Comparison of ENCODE assay signal across 11 mouse cellular contexts in the genomic region with DNA sequence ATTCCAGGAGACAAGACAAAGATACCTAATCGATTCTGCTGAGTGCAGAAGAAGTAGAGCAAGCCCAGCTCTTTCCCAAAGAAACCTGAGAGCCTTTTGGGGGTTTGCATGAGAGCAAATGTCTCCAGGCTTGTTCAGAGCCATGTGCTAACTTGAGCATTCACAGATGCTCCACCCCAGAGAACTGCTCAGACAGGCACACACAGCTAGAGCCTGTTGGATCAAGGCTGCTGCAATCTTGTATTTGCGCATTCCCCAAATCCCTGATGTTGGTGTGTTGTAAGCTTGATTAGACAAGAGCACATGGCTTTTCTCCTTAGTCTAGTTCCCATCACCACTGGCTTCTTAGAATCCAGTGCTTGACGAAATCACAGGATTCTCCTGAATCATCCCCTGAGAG.
DNase-seq lines count a peak whose midpoint lies in the region; ATAC-seq and TF ChIP-seq lines count a peak whose summit lies in the region.
"Had no signal": no experiment of that assay in that cellular context is flagged by ENCODE, and none has a peak within 500 bp of the region (broad histone marks: within the 10 kb centered on the region; RNA-seq: fewer than 3 reads in every experiment).

No protein-coding gene starts in this region.

- H3K36me3 ChIP-seq in hindbrain, postnatal 0 days (ENCODE audit: insufficient read depth, low read length): no peaks in the 10 kb centered on the region
- H3K36me3 ChIP-seq in hindbrain, embryonic 16.5 days (ENCODE audit: control insufficient read depth, insufficient read depth, low read length): no peaks in the 10 kb centered on the region
- H3K36me3 ChIP-seq in embryonic facial prominence, embryonic 14.5 days (ENCODE audit: control insufficient read depth, insufficient read depth, low read length): no peaks in the 10 kb centered on the region
- H3K36me3 ChIP-seq: lung, embryonic 15.5 days; neural tube, embryonic 12.5 days had no signal

- no peak overlapping the region for H3K27ac ChIP-seq in hindbrain, postnatal 0 days
- no peak overlapping the region for H3K27ac ChIP-seq in hindbrain, embryonic 16.5 days (ENCODE audit: low read depth, low read length)
- peak overlapping the region; percentile 56 for H3K27ac ChIP-seq in embryonic facial prominence, embryonic 14.5 days (replicated peaks; ENCODE audit: low read depth, low read length)
- H3K27ac ChIP-seq: lung, embryonic 15.5 days; neural tube, embryonic 12.5 days had no signal

- no peaks in the 10 kb centered on the region for H3K4me1 ChIP-seq in hindbrain, postnatal 0 days (ENCODE audit: insufficient read depth, low read length)
- no peaks in the 10 kb centered on the region for H3K4me1 ChIP-seq in hindbrain, embryonic 16.5 days (ENCODE audit: control insufficient read depth, insufficient read depth, low read depth, low read length)
- H3K4me1 ChIP-seq in embryonic facial prominence, embryonic 14.5 days (ENCODE audit: control insufficient read depth, insufficient read depth, low read length): peaks cover 29% of the 10 kb centered on the region
- H3K4me1 ChIP-seq: neural tube, embryonic 12.5 days had no signal

- ATAC-seq in hindbrain, postnatal 0 days: 0 out of 2 replicates have a peak, but pooled peaks have one; percentile 49
- no peak for ATAC-seq in hindbrain, embryonic 16.5 days
- peak; percentile 90 for ATAC-seq in embryonic facial prominence, embryonic 14.5 days (ENCODE audit: low read depth)

- H3K4me2 ChIP-seq in hindbrain, postnatal 0 days (ENCODE audit: low read depth, low read length): no peak overlapping the region
- no peak overlapping the region for H3K4me2 ChIP-seq in hindbrain, embryonic 16.5 days (ENCODE audit: low read length)
- H3K4me2 ChIP-seq in embryonic facial prominence, embryonic 14.5 days (ENCODE audit: low read depth, low read length): no peak overlapping the region
- H3K4me2 ChIP-seq: lung, embryonic 15.5 days; neural tube, embryonic 12.5 days had no signal

- no peak for TF ChIP-seq CTCF in hindbrain, postnatal 0 days (IDR thresholded peaks at IDR 0.05; ENCODE audit: low read depth)

- intact Hi-C loops in heart, postnatal 10 days (cut with DNase I): no loop called here

- H3K9ac ChIP-seq in hindbrain, postnatal 0 days (replicated peaks; ENCODE audit: low read length): no peak overlapping the region
- no peak overlapping the region for H3K9ac ChIP-seq in hindbrain, embryonic 16.5 days (ENCODE audit: low read depth, low read length)
- no peak overlapping the region for H3K9ac ChIP-seq in embryonic facial prominence, embryonic 14.5 days (ENCODE audit: low read depth, low read length)
- H3K9ac ChIP-seq: lung, embryonic 15.5 days; neural tube, embryonic 12.5 days had no signal

- no peak overlapping the region for H3K4me3 ChIP-seq in hindbrain, postnatal 0 days (ENCODE audit: low read length)
- no peak overlapping the region for H3K4me3 ChIP-seq in hindbrain, embryonic 16.5 days (ENCODE audit: low read length)
- H3K4me3 ChIP-seq in embryonic facial prominence, embryonic 14.5 days (ENCODE audit: low read depth, low read length): no peak overlapping the region
- H3K4me3 ChIP-seq: lung, embryonic 15.5 days; neural tube, embryonic 12.5 days had no signal

- H3K9me3 ChIP-seq in hindbrain, postnatal 0 days (ENCODE audit: low read length): no peaks in the 10 kb centered on the region
- H3K9me3 ChIP-seq in hindbrain, embryonic 16.5 days (ENCODE audit: control insufficient read depth, low read length): no peaks in the 10 kb centered on the region
- H3K9me3 ChIP-seq in embryonic facial prominence, embryonic 14.5 days (ENCODE audit: control insufficient read depth, low read length): no peaks in the 10 kb centered on the region
- H3K9me3 ChIP-seq: lung, embryonic 15.5 days; neural tube, embryonic 12.5 days had no signal

- peak; percentile 13 for DNase-seq in hindbrain, postnatal 0 days (ENCODE audit: low spot score)
- DNase-seq in adipocyte (ENCODE audit: low spot score): peak; percentile 30
- peak; percentile 95 for DNase-seq in embryonic facial prominence, embryonic 14.5 days (ENCODE audit: low spot score)
- DNase-seq in heart, postnatal 10 days: peak; percentile 43 to 48
- DNase-seq in ovary, postnatal 14 days (ENCODE audit: low spot score): no peak
- DNase-seq in frontal cortex, postnatal 25 days (ENCODE audit: low spot score in 2 of 2): no peak
- DNase-seq in right cerebral cortex, postnatal 14 days: no peak
- DNase-seq: cerebellum, adult 2 months had no signal

- WGBS in hindbrain, postnatal 0 days: 65% methylated on average over 3 of the region's 3 CpGs
- 79% methylated on average over 3 of the region's 3 CpGs for WGBS in hindbrain, embryonic 16.5 days
- 24% methylated on average over 3 of the region's 3 CpGs for WGBS in embryonic facial prominence, embryonic 14.5 days

- H3K27me3 ChIP-seq in hindbrain, postnatal 0 days (ENCODE audit: insufficient read depth, low read length): no peaks in the 10 kb centered on the region
- no peaks in the 10 kb centered on the region for H3K27me3 ChIP-seq in hindbrain, embryonic 16.5 days (replicated peaks; ENCODE audit: control insufficient read depth, insufficient read depth, low read length)
- no peaks in the 10 kb centered on the region for H3K27me3 ChIP-seq in embryonic facial prominence, embryonic 14.5 days (replicated peaks; ENCODE audit: control insufficient read depth, insufficient read depth, low read length)
- H3K27me3 ChIP-seq: lung, embryonic 15.5 days; neural tube, embryonic 12.5 days had no signal

Comparison
In these comparisons a context has a peak if more than half of its experiments do, and no peak if none do; other contexts are left out.
1. DNase-seq: peak in hindbrain, postnatal 0 days (single experiment), adipocyte (single experiment), embryonic facial prominence, embryonic 14.5 days (single experiment) and heart, postnatal 10 days (2 of 2); none in ovary, postnatal 14 days (single experiment), frontal cortex, postnatal 25 days (0 of 2) and right cerebral cortex, postnatal 14 days (single experiment).